Comparison of ENCODE assay signal across 18 mouse cellular contexts in genomic region chr11:117274973-117275372, GRCm38 (mm10).
DNase-seq lines count a peak whose midpoint lies in the region; ATAC-seq and TF ChIP-seq lines count a peak whose summit lies in the region.
"Had no signal": no experiment of that assay in that cellular context is flagged by ENCODE, and none has a peak within 500 bp of the region (broad histone marks: within the 10 kb centered on the region; RNA-seq: fewer than 3 reads in every experiment).

No protein-coding gene starts in this region.

- H3K4me3 ChIP-seq in heart, adult 2 months = no peak overlapping the region
- no peak overlapping the region for H3K4me3 ChIP-seq in liver, adult 2 months (ENCODE audit: insufficient read depth, low read depth, low read length)
- H3K4me3 ChIP-seq in limb, embryonic 12.5 days (replicated peaks) = no peak overlapping the region
- H3K4me3 ChIP-seq in cerebellum, adult 2 months (replicated peaks; ENCODE audit: insufficient read depth, low read depth, low read length) = no peak overlapping the region
- H3K4me3 ChIP-seq: embryonic facial prominence, embryonic 15.5 days; forebrain, embryonic 13.5 days had no signal

- peaks cover 4% of the 10 kb centered on the region; the same call in 1 of the 2 replicates for H3K36me3 ChIP-seq in heart, adult 2 months (ENCODE audit: control insufficient read depth, insufficient read depth, low read length)
- H3K36me3 ChIP-seq in liver, adult 2 months (ENCODE audit: control insufficient read depth, insufficient read depth, low read length) = no peaks in the 10 kb centered on the region
- H3K36me3 ChIP-seq in limb, embryonic 12.5 days = peaks cover 20% of the 10 kb centered on the region
- H3K36me3 ChIP-seq: embryonic facial prominence, embryonic 15.5 days had no signal

- no peak for DNase-seq in heart, adult 2 months
- DNase-seq in heart, postnatal 25 days (ENCODE audit: low spot score) = no peak
- DNase-seq in liver, adult 2 months (ENCODE audit: extremely low read depth, low read depth, low spot score) = no peak
- no peak for DNase-seq in liver
- peak; percentile 68 for DNase-seq in thymus, postnatal 14 days
- no peak for DNase-seq in urinary bladder, postnatal 10 days (ENCODE audit: low spot score)
- DNase-seq in cerebellum, adult 2 months = no peak
- DNase-seq: cerebellum, adult 18-20 months; heart, adult 18-20 months; heart, postnatal 4 days; kidney, postnatal 4 days; liver, postnatal 0 days; lung, postnatal 4 days; midbrain, embryonic 14.5 days; right cerebral cortex, postnatal 25 days had no signal

- peak overlapping the region; percentile 79 for H3K27ac ChIP-seq in heart, adult 2 months
- peak overlapping the region; percentile 0; the same call in 1 of the 2 replicates for H3K27ac ChIP-seq in liver, adult 2 months (replicated peaks; ENCODE audit: insufficient read depth, low read depth, low read length)
- H3K27ac ChIP-seq in limb, embryonic 12.5 days = peak overlapping the region; percentile 69
- H3K27ac ChIP-seq in cerebellum, adult 2 months (ENCODE audit: insufficient read depth, low read length) = no peak overlapping the region
- H3K27ac ChIP-seq: forebrain, embryonic 13.5 days had no signal

- H3K79me2 ChIP-seq in heart, adult 2 months (replicated peaks; ENCODE audit: control insufficient read depth, insufficient read depth, low read length) = peaks cover 9% of the 10 kb centered on the region
- peaks cover 43% of the 10 kb centered on the region for H3K79me2 ChIP-seq in liver, adult 2 months (ENCODE audit: control insufficient read depth, insufficient read depth, low read length)

- H3K9ac ChIP-seq in heart, adult 2 months (ENCODE audit: low read depth, low read length) = 0 out of 2 replicates have a peak overlapping the region, but pooled peaks have one; percentile 1
- no peak overlapping the region for H3K9ac ChIP-seq in liver, adult 2 months (ENCODE audit: low read depth, low read length)
- peak overlapping the region; percentile 18; the same call in 1 of the 2 replicates for H3K9ac ChIP-seq in limb, embryonic 12.5 days (replicated peaks)
- H3K9ac ChIP-seq: embryonic facial prominence, embryonic 15.5 days; forebrain, embryonic 13.5 days; liver, postnatal 0 days had no signal

- H3K4me2 ChIP-seq in limb, embryonic 12.5 days = no peak overlapping the region
- H3K4me2 ChIP-seq: embryonic facial prominence, embryonic 15.5 days; forebrain, embryonic 13.5 days had no signal

- no peak for ATAC-seq in limb, embryonic 12.5 days (ENCODE audit: insufficient number of reproducible peaks, insufficient read depth, low FRiP score, low TSS enrichment, low read depth)
- ATAC-seq: forebrain, embryonic 13.5 days; liver, postnatal 0 days had no signal

- no peak for TF ChIP-seq CTCF in heart, adult 2 months (IDR thresholded peaks at IDR 0.05)
- TF ChIP-seq CTCF in liver, adult 2 months (IDR thresholded peaks at IDR 0.05; ENCODE audit: low read depth, low read length) = no peak
- no peak for TF ChIP-seq CTCF in cerebellum, adult 2 months (IDR thresholded peaks at IDR 0.05; ENCODE audit: borderline replicate concordance, insufficient read depth, low read depth, low read length)

- H3K27me3 ChIP-seq in heart, adult 2 months (ENCODE audit: control insufficient read depth, insufficient read depth, low read length) = no peaks in the 10 kb centered on the region
- no peaks in the 10 kb centered on the region for H3K27me3 ChIP-seq in liver, adult 2 months (ENCODE audit: control insufficient read depth, insufficient read depth, low read length)
- H3K27me3 ChIP-seq in limb, embryonic 12.5 days = no peaks in the 10 kb centered on the region
- no peaks in the 10 kb centered on the region for H3K27me3 ChIP-seq in cerebellum, adult 2 months (ENCODE audit: control insufficient read depth, insufficient read depth, low read length)
- H3K27me3 ChIP-seq: embryonic facial prominence, embryonic 15.5 days; forebrain, embryonic 13.5 days had no signal

- intact Hi-C loops in heart, adult 2 months (cut with DNase I) = no loop called here
- intact Hi-C loops in heart, postnatal 25 days (cut with DNase I) = no loop called here

- no peak for TF ChIP-seq EP300 in heart, adult 2 months (IDR thresholded peaks at IDR 0.05; ENCODE audit: insufficient read depth, low read depth, low read length)

- TF ChIP-seq POLR2A in heart, adult 2 months (IDR thresholded peaks at IDR 0.05; ENCODE audit: insufficient read depth, low read depth, low read length) = no peak
- TF ChIP-seq POLR2A in liver, adult 2 months (IDR thresholded peaks at IDR 0.05; ENCODE audit: extremely low read depth, insufficient read depth, low read length) = no peak
- TF ChIP-seq POLR2A in cerebellum, adult 2 months (IDR thresholded peaks at IDR 0.05; ENCODE audit: borderline replicate concordance, insufficient read depth, low read length) = no peak

- no peaks in the 10 kb centered on the region for H3K9me3 ChIP-seq in limb, embryonic 12.5 days
- H3K9me3 ChIP-seq: embryonic facial prominence, embryonic 15.5 days; forebrain, embryonic 13.5 days had no signal

- peaks cover 40% of the 10 kb centered on the region for H3K4me1 ChIP-seq in heart, adult 2 months (ENCODE audit: control insufficient read depth, insufficient read depth, low read length)
- H3K4me1 ChIP-seq in liver, adult 2 months (ENCODE audit: control insufficient read depth, insufficient read depth, low read length) = peaks cover 53% of the 10 kb centered on the region
- peaks cover 100% of the 10 kb centered on the region for H3K4me1 ChIP-seq in limb, embryonic 12.5 days (replicated peaks)
- H3K4me1 ChIP-seq in cerebellum, adult 2 months (ENCODE audit: control insufficient read depth, insufficient read depth, low read length) = no peaks in the 10 kb centered on the region

- WGBS in heart, adult 2 months = 55% methylated on average over 5 of the region's 5 CpGs
- WGBS in liver, adult 2 months = 53% methylated on average over 5 of the region's 5 CpGs
- WGBS in limb, embryonic 12.5 days = 56% methylated on average over 5 of the region's 5 CpGs
- WGBS in cerebellum, adult 2 months = 82% methylated on average over 5 of the region's 5 CpGs
